15 mouse cellular contexts compared by ENCODE assay signal in the genomic region with DNA sequence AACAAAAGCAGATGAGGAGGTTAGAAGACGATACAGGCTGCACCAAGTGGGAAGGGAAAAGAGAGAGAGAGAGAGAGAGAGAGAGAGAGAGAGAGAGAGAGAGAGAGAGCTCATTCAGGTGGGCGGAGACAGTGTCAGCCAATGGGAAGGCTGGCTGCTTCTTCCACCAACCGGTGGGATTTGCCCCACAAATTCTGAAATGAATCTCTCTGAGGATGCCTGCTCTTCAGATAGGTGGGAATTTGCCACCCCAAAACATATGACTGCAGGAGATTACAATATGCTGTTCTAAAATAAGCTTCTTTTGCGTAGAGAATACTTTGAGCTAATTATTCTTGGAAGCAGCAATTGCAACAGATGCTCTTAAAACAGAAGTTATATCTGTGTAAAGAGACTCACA. TPM values are rescaled to one million over a fixed set of nuclear protein-coding genes. Genes with fewer than 3 reads are reported as not detected.
DNase-seq lines count a peak whose midpoint lies in the region.
"Had no signal": no experiment of that assay in that cellular context is flagged by ENCODE, and none has a peak within 500 bp of the region (broad histone marks: within the 10 kb centered on the region; RNA-seq: fewer than 3 reads in every experiment).

No protein-coding gene starts in this region.

- peak; percentile 17 to 25 for DNase-seq in layer of hippocampus, adult 8-10 months (ENCODE audit: low spot score in 2 of 2)
- DNase-seq in layer of hippocampus, postnatal 36 days, result no peak
- DNase-seq in brain, embryonic 18.5 days (ENCODE audit: low read depth, low spot score), result peak; percentile 51
- DNase-seq in layer of hippocampus, adult 9-10 months (ENCODE audit: low spot score), result peak; percentile 18
- peak; percentile 31 for DNase-seq in right cerebral cortex, postnatal 25 days
- no peak for DNase-seq in lung, postnatal 4 days
- no peak for DNase-seq in gastrocnemius, postnatal 25 days
- DNase-seq: adrenal gland, postnatal 10 days; cerebellum, adult 9-11 months; embryo, embryonic 11 days; gastrocnemius, adult 2 months; heart, adult 18-20 months; liver, postnatal 0 days had no signal

RNA-seq across cellular contexts. Expression of a gene that starts 9.5 kb away (rescaled TPM):
- not detected for total RNA-seq in layer of hippocampus, adult 8-10 months (2022)
- not detected for total RNA-seq in layer of hippocampus, postnatal 36 days (2021)
- total RNA-seq in gastrocnemius, postnatal 25 days (2021), result not detected
- total RNA-seq: adrenal gland, postnatal 10 days; G1E; gastrocnemius, adult 2 months; heart, adult 18-20 months; layer of hippocampus, postnatal 14 days had no signal

RNA-seq across cellular contexts. Expression of a gene that starts 31.5 kb away (rescaled TPM):
- total RNA-seq in layer of hippocampus, adult 8-10 months (2022), result 10 to 100 TPM; 44.0 to 59.8 (median 53.0) TPM
- total RNA-seq in layer of hippocampus, postnatal 36 days (2021), result 10 to 100 TPM; 52.2 to 55.2 TPM
- under 1 TPM; 0.26 to 0.27 TPM for total RNA-seq in gastrocnemius, postnatal 25 days (2021)

RNA-seq across cellular contexts. Expression of a gene that starts 55.9 kb away (rescaled TPM):
- total RNA-seq in layer of hippocampus, adult 8-10 months (2022), result 10 to 100 TPM; 31.5 to 40.3 (median 35.7) TPM
- 10 to 100 TPM; 32.5 to 35.9 TPM for total RNA-seq in layer of hippocampus, postnatal 36 days (2021)
- total RNA-seq in gastrocnemius, postnatal 25 days (2021), result 10 to 100 TPM; 58.6 to 58.7 TPM

Comparison
In these comparisons a context has a peak if more than half of its experiments do, and no peak if none do; other contexts are left out.
1. DNase-seq: peak in layer of hippocampus, adult 8-10 months (2 of 2), brain, embryonic 18.5 days (single experiment), layer of hippocampus, adult 9-10 months (single experiment) and right cerebral cortex, postnatal 25 days (single experiment); none in layer of hippocampus, postnatal 36 days (0 of 2), lung, postnatal 4 days (0 of 2) and gastrocnemius, postnatal 25 days (single experiment).
2. RNA of a gene that starts 31.5 kb away (total RNA-seq): 44.0 to 59.8 TPM in layer of hippocampus, adult 8-10 months and 52.2 to 55.2 TPM in layer of hippocampus, postnatal 36 days; 0.26 to 0.27 TPM in gastrocnemius, postnatal 25 days; every median in the first group is over 10 times any median in the second.